Comparison of ENCODE assay signal across 10 mouse cellular contexts in genomic region chr2:60118684-60119558, GRCm38 (mm10).
DNase-seq lines count a peak whose midpoint lies in the region; ATAC-seq and TF ChIP-seq lines count a peak whose summit lies in the region.
"Had no signal": no experiment of that assay in that cellular context is flagged by ENCODE, and none has a peak within 500 bp of the region (broad histone marks: within the 10 kb centered on the region; RNA-seq: fewer than 3 reads in every experiment).

No protein-coding gene starts in this region.

- H3K36me3 ChIP-seq in heart, postnatal 0 days (replicated peaks; ENCODE audit: control insufficient read depth, insufficient read depth, low read length) = no peaks in the 10 kb centered on the region
- H3K36me3 ChIP-seq in heart, embryonic 10.5 days = no peaks in the 10 kb centered on the region
- H3K36me3 ChIP-seq in hindbrain, embryonic 12.5 days = no peaks in the 10 kb centered on the region
- H3K36me3 ChIP-seq in neural tube, embryonic 13.5 days = no peaks in the 10 kb centered on the region
- H3K36me3 ChIP-seq: limb, embryonic 13.5 days had no signal

- H3K27me3 ChIP-seq in heart, postnatal 0 days (ENCODE audit: control insufficient read depth, insufficient read depth, low read length) = no peaks in the 10 kb centered on the region
- no peaks in the 10 kb centered on the region for H3K27me3 ChIP-seq in heart, embryonic 10.5 days (ENCODE audit: insufficient read depth, poor library complexity, severe bottlenecking)
- no peaks in the 10 kb centered on the region for H3K27me3 ChIP-seq in hindbrain, embryonic 12.5 days
- H3K27me3 ChIP-seq in neural tube, embryonic 13.5 days = no peaks in the 10 kb centered on the region
- H3K27me3 ChIP-seq: limb, embryonic 13.5 days had no signal

- no peaks in the 10 kb centered on the region for H3K9me3 ChIP-seq in heart, postnatal 0 days (replicated peaks; ENCODE audit: control insufficient read depth, low read length)
- H3K9me3 ChIP-seq in heart, embryonic 10.5 days = no peaks in the 10 kb centered on the region
- no peaks in the 10 kb centered on the region for H3K9me3 ChIP-seq in hindbrain, embryonic 12.5 days (replicated peaks)
- no peaks in the 10 kb centered on the region for H3K9me3 ChIP-seq in neural tube, embryonic 13.5 days
- H3K9me3 ChIP-seq: limb, embryonic 13.5 days had no signal

- 43% methylated on average over 10 of the region's 10 CpGs for WGBS in heart, postnatal 0 days
- WGBS in heart, embryonic 10.5 days = 70% methylated on average over 10 of the region's 10 CpGs
- 28% methylated on average over 10 of the region's 10 CpGs for WGBS in hindbrain, embryonic 12.5 days
- 19% methylated on average over 10 of the region's 10 CpGs for WGBS in neural tube, embryonic 13.5 days

- no peak for ATAC-seq in heart, postnatal 0 days (ENCODE audit: insufficient read depth, low read depth)
- ATAC-seq in hindbrain, embryonic 12.5 days (ENCODE audit: low FRiP score) = 0 out of 2 replicates have a peak, but pooled peaks have one; percentile 26
- peak; percentile 32; the same call in 1 of the 2 replicates for ATAC-seq in neural tube, embryonic 13.5 days (ENCODE audit: low read depth)
- ATAC-seq in activated CD4-positive, CD25-positive, alpha-beta regulatory T cell, adult 4 months = no peak

- peak; percentile 23 to 26 for DNase-seq in cerebellum, postnatal 10 days
- no peak for DNase-seq in cerebellum, postnatal 36 days
- peak; percentile 27 for DNase-seq in heart, postnatal 0 days (ENCODE audit: low spot score)
- DNase-seq in heart, embryonic 10.5 days (ENCODE audit: low spot score) = no peak
- DNase-seq in adrenal gland, postnatal 36 days = no peak
- DNase-seq: cerebellum, postnatal 25 days had no signal

- TF ChIP-seq CTCF in heart, postnatal 0 days (IDR thresholded peaks at IDR 0.05; ENCODE audit: low read depth) = no peak

- TF ChIP-seq EP300 in heart, postnatal 0 days (IDR thresholded peaks at IDR 0.05; ENCODE audit: low read depth) = no peak

- H3K4me3 ChIP-seq in heart, postnatal 0 days (ENCODE audit: low read depth, low read length) = 0 out of 2 replicates have a peak overlapping the region, but pooled peaks have one; percentile 4
- no peak overlapping the region for H3K4me3 ChIP-seq in heart, embryonic 10.5 days
- H3K4me3 ChIP-seq in hindbrain, embryonic 12.5 days = no peak overlapping the region
- H3K4me3 ChIP-seq in neural tube, embryonic 13.5 days = no peak overlapping the region; the same call in 1 of the 2 replicates
- H3K4me3 ChIP-seq: limb, embryonic 13.5 days had no signal

- peak overlapping the region; percentile 45 for H3K4me2 ChIP-seq in heart, postnatal 0 days (ENCODE audit: low read depth, low read length)
- H3K4me2 ChIP-seq in hindbrain, embryonic 12.5 days (replicated peaks) = peak overlapping the region; percentile 27
- H3K4me2 ChIP-seq in neural tube, embryonic 13.5 days = peak overlapping the region; percentile 46
- H3K4me2 ChIP-seq: limb, embryonic 13.5 days had no signal

- peak overlapping the region; percentile 30; the same call in 1 of the 2 replicates for H3K27ac ChIP-seq in heart, postnatal 0 days (ENCODE audit: low read depth)
- no peak overlapping the region; the same call in 1 of the 2 replicates for H3K27ac ChIP-seq in heart, embryonic 10.5 days
- H3K27ac ChIP-seq in hindbrain, embryonic 12.5 days = peak overlapping the region; percentile 62
- H3K27ac ChIP-seq in neural tube, embryonic 13.5 days (replicated peaks) = peak overlapping the region; percentile 83
- H3K27ac ChIP-seq: limb, embryonic 13.5 days had no signal

- peaks cover 53% of the 10 kb centered on the region for H3K4me1 ChIP-seq in heart, postnatal 0 days (ENCODE audit: control insufficient read depth, insufficient read depth)
- H3K4me1 ChIP-seq in heart, embryonic 10.5 days = peaks cover 61% of the 10 kb centered on the region
- peaks cover 43% of the 10 kb centered on the region for H3K4me1 ChIP-seq in hindbrain, embryonic 12.5 days
- H3K4me1 ChIP-seq in neural tube, embryonic 13.5 days (replicated peaks) = peaks cover 76% of the 10 kb centered on the region

- H3K9ac ChIP-seq in heart, postnatal 0 days (replicated peaks; ENCODE audit: low read depth, low read length) = 0 out of 2 replicates have a peak overlapping the region, but pooled peaks have one; percentile 9
- H3K9ac ChIP-seq in hindbrain, embryonic 12.5 days = 0 out of 2 replicates have a peak overlapping the region, but pooled peaks have one; percentile 15
- H3K9ac ChIP-seq in neural tube, embryonic 13.5 days = peak overlapping the region; percentile 57
- H3K9ac ChIP-seq: limb, embryonic 13.5 days had no signal

Comparison
In these comparisons a context has a peak if more than half of its experiments do, and no peak if none do; other contexts are left out.
1. DNase-seq: peak in cerebellum, postnatal 10 days (2 of 2) and heart, postnatal 0 days (single experiment); none in cerebellum, postnatal 36 days (0 of 2), heart, embryonic 10.5 days (single experiment) and adrenal gland, postnatal 36 days (0 of 2).
2. ATAC-seq: peak in hindbrain, embryonic 12.5 days (single experiment) and neural tube, embryonic 13.5 days (single experiment); none in heart, postnatal 0 days (single experiment) and activated CD4-positive, CD25-positive, alpha-beta regulatory T cell, adult 4 months (single experiment).
3. Peak in every context shown above with its lines, with median percentiles within 50 percentile points of each other: H3K4me2 ChIP-seq and H3K9ac ChIP-seq.